Mouse (Mus musculus) T-helper 2 cell (primary cell): ENCODE results near the gene Lefty2.
"Not testable (repeated sequence)": the region's sequence is repeated elsewhere in the genome, so short reads cannot be mapped to it uniquely, and the experiment has no call there.

ENCODE experiments used
- in situ Hi-C: fragments of 300-600 bp; cut with MboI, MseI; formaldehyde crosslinking; loops from one replicate; pipeline ENCODE4 v1.15.1; 2025; ENCODE audit warnings: high pct_unique_total_duplicates

The Lefty2 gene

GRCm38 (mm10) chr1:180931106-180931505 is 38.2 kb downstream of the Lefty2 start:
- in situ Hi-C loops, result no loop called here

GRCm38 (mm10) chr1:180933659-180934058 is 40.8 kb downstream of the Lefty2 start:
- in situ Hi-C loops, result no loop called here

- in situ Hi-C loops, result no loop called here
Observed at GRCm38 (mm10) chr1:180934467-180935419, 41.8 kb downstream of the Lefty2 start, which contains the start of gene Lefty1. Gene Lefty1, plus strand, starts transcription at chr1:180935022.

GRCm38 (mm10) chr1:180936610-180937398 is 43.9 kb downstream of the Lefty2 start:
- in situ Hi-C loops, result not testable (repeated sequence)

GRCm38 (mm10) chr1:180937631-180938030 is 44.7 kb downstream of the Lefty2 start:
- in situ Hi-C loops, result not testable (repeated sequence)

GRCm38 (mm10) chr1:180938781-180939180 is 45.9 kb downstream of the Lefty2 start:
- in situ Hi-C loops, result not testable (repeated sequence)

- in situ Hi-C loops, result loop anchor here (5.0 kb wide), 1 partner anchor 34 kb away; no protein-coding TSS in a partner anchor
Observed at GRCm38 (mm10) chr1:180940776-180941460, 48.0 kb downstream of the Lefty2 start.

GRCm38 (mm10) chr1:180941726-180942125 is 48.8 kb downstream of the Lefty2 start:
- in situ Hi-C loops, result loop anchor here (5.0 kb wide), 1 partner anchor 34 kb away; no protein-coding TSS in a partner anchor

GRCm38 (mm10) chr1:180942166-180943031 is 49.5 kb downstream of the Lefty2 start, which contains the start of gene Tmem63a:
Gene Tmem63a, plus strand, starts transcription at chr1:180942344.
- in situ Hi-C loops, result loop anchor here (5.0 kb wide), 1 partner anchor 35 kb away; no protein-coding TSS in a partner anchor

GRCm38 (mm10) chr1:180943032-180943644 is 50.2 kb downstream of the Lefty2 start:
- in situ Hi-C loops, result loop anchor here (5.0 kb wide), 1 partner anchor 36 kb away; no protein-coding TSS in a partner anchor

GRCm38 (mm10) chr1:180943896-180944295 is 51.0 kb downstream of the Lefty2 start:
- in situ Hi-C loops, result loop anchor here (5.0 kb wide), 1 partner anchor 37 kb away; no protein-coding TSS in a partner anchor

- in situ Hi-C loops, result loop anchor here (5.0 kb wide), 1 partner anchor 37 kb away; no protein-coding TSS in a partner anchor
Observed at GRCm38 (mm10) chr1:180944553-180944952, 51.6 kb downstream of the Lefty2 start.

GRCm38 (mm10) chr1:180945001-180945980 is 52.4 kb downstream of the Lefty2 start:
- in situ Hi-C loops, result no loop called here

GRCm38 (mm10) chr1:180946448-180946847 is 53.5 kb downstream of the Lefty2 start:
- in situ Hi-C loops, result no loop called here
